Mouse (Mus musculus) heart, postnatal 14 days (tissue): ENCODE measurements around the gene Gm9837. TPM values are rescaled to one million over a fixed set of nuclear protein-coding genes. Genes with fewer than 3 reads are reported as not detected.
"Not testable (repeated sequence)": the region's sequence is repeated elsewhere in the genome, so short reads cannot be mapped to it uniquely, and the experiment has no call there.

Source experiments
- DNase-seq, 2 experiments: peaks; one replicate each; pipeline ENCODE4 v3.0.0; 2021 to 2022
- intact Hi-C: fragments of 180-260 bp; cut with DNase I; formaldehyde crosslinking; loops from one replicate; pipeline ENCODE4 v1.15.1; 2025
- total RNA-seq, 2 experiments: library from RNA; stranded (reverse); gene quantifications; 2 replicates each; pipeline ENCODE4 v1.2.3; 2021

Gm9837 gene
- total RNA-seq, 2 experiments from 2014 or later: not detected

DNA sequence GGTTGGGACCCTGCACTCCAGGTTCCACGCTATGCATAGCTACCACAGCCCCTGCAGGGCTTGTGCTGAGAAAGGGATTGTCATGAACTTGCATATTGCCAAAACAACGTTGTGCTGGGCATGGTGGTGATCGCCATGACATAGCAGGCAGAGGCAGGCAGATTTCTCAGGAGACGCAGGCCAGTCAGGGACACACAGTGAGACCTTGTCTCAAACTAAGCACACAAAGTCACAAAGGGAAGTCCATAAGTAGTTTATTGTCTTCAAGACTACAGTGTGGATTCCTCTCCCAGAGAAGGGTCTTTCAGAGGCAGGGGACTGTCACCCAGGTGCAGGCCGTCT is 41.6 kb downstream of the Gm9837 start:
- no peak for DNase-seq
- intact Hi-C loops: no loop called here

DNA sequence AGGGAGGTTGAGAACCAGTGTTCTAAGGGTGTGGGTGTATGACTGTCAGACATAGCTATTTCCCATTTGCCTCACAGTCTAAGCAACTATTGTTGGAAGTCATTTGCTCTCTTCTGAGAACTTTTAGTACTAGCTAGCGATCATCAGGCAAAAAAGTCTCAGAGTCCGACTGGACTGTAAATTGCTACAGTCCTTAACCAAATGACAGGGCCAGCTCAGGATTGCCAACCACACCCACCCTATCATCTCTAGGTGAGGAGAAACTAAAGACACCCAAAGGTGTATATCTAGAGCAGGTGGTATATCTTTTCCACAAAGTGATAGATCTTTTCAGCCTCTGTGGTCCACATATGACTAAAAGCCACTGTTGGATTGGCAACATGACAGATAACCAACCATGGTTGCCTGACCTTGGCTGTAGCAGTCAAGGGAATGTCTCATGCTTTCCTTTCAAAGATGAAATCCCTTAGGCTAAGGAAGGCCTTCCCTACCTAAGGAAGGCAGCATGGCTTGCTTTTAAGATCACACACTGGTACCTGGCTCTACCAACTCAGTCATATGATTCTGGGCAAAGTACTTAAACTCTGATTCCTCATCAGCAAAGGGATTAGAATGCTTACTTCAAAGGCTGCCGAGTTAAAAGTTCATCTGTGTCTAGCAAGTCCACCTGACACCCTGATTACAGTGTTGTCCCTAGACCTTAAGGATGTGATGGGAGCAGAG is 42.1 kb downstream of the Gm9837 start:
- DNase-seq: no peak
- intact Hi-C loops: no loop called here

- DNase-seq, intact Hi-C loops: not testable (repeated sequence)
Measured at GRCm38 (mm10) chr11:53426914-53427313, 43.4 kb downstream of the Gm9837 start.

DNA sequence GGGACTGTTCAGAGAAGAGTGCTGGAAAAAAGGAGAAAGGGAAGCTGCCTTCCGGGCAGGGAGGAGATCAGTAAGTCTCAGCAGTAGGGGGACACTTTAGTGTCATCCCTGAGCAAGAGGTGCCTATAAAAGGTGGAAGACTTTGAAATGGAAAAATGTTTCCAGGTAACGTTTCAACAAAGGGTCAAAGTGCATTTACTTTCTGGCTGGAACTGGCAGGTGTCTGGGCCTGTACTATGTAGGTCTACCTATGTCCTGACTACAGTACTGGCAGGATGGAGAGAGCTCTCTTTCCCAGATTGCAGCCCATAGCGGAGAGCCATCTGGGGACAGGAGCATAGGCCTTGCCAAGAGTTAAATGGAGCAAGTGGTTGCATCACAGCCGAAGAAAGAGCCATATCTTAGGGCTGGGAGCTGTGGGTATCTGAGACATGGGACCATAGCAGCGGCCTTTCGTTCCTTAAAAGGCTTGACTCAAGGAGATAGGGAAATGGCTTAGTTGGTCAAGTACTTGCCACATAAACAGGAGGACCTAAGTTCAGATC is 44.5 kb downstream of the Gm9837 start:
- intact Hi-C loops: no loop called here
- no peak for DNase-seq

GRCm38 (mm10) chr11:53425251-53425650 is 45.0 kb downstream of the Gm9837 start:
- intact Hi-C loops: no loop called here
- no peak for DNase-seq

GRCm38 (mm10) chr11:53424826-53425225 is 45.5 kb downstream of the Gm9837 start:
- intact Hi-C loops: no loop called here
- no peak for DNase-seq

DNA sequence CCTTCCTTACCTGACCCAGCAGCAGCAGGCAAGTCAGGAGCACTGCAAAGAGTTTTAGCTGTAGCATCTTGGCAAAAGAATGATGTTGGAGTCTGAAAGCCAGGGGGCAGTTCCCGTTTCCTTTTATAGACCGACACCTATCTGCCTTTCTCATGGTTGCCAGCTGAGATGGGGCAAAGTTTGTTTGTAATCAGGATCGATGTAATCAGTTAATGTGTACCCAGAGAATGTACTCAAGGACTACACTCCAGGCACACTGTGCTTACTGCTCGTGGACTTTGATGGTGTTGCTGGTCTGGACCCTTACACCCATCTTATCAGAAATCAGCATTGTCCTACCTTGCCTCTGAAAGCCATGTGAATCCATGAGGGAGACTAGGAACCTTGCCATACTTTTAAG is 47.2 kb downstream of the Gm9837 start, which contains the start of gene Leap2:
TSS of gene Leap2 (minus strand) at position 135 of the 400 bp plus-strand sequence.
- DNase-seq: no peak
- intact Hi-C loops: no loop called here

Other genes starting within 250 kb of the Gm9837 start
- gene Hspa4, start 170.0 kb downstream of the Gm9837 start, total RNA-seq: 100 to 1,000 TPM; 117 to 124 TPM
- 1 to 10 TPM; 6.1 to 7.4 TPM for gene Zcchc10, start 145.8 kb downstream of the Gm9837 start, total RNA-seq
- gene Aff4, start 119.6 kb downstream of the Gm9837 start, total RNA-seq: 100 to 1,000 TPM in 1 of 2 experiments, 10 to 100 TPM in 1; 97.5 to 109 TPM
- gene Leap2, start 47.3 kb downstream of the Gm9837 start, total RNA-seq: not detected
- gene Uqcrq, start 39.6 kb downstream of the Gm9837 start, total RNA-seq: 1,000 to 10,000 TPM; 2,370 to 2,434 TPM
- gene Gdf9, start 39.5 kb downstream of the Gm9837 start, total RNA-seq: under 1 TPM; 0.31 to 0.66 TPM
- gene Gm10447, start 13.4 kb downstream of the Gm9837 start, total RNA-seq: not detected
- under 1 TPM; 0.44 to 0.53 TPM for gene Shroom1, start 13.3 kb downstream of the Gm9837 start, total RNA-seq
- not detected for gene Gm9945, start 9.7 kb upstream of the Gm9837 start, total RNA-seq
- under 1 TPM; 0.07 TPM for gene Sowaha, start 9.8 kb upstream of the Gm9837 start, total RNA-seq
- gene Sept8, start 48.8 kb upstream of the Gm9837 start, total RNA-seq: 10 to 100 TPM; 42.1 TPM
- 1 to 10 TPM; 9.6 to 9.9 TPM for gene Kif3a, start 96.9 kb upstream of the Gm9837 start, total RNA-seq
- not detected for gene Il4, start 148.2 kb upstream of the Gm9837 start, total RNA-seq
- gene Il13, start 164.2 kb upstream of the Gm9837 start, total RNA-seq: not detected
- 1 to 10 TPM; 8.2 to 9.4 TPM for gene Rad50, start 236.8 kb upstream of the Gm9837 start, total RNA-seq